Mouse (Mus musculus) c-Kit-positive CD71-positive TER-119-positive erythroid progenitor cells, embryonic 14.5 days (primary cell): ENCODE data around the gene Sema5a.

Experiments used
- DNase-seq: peaks from one replicate; pipeline ENCODE4 v3.0.0-alpha.2; 2013; ENCODE audit warnings: low spot score

Sema5a gene

DNA sequence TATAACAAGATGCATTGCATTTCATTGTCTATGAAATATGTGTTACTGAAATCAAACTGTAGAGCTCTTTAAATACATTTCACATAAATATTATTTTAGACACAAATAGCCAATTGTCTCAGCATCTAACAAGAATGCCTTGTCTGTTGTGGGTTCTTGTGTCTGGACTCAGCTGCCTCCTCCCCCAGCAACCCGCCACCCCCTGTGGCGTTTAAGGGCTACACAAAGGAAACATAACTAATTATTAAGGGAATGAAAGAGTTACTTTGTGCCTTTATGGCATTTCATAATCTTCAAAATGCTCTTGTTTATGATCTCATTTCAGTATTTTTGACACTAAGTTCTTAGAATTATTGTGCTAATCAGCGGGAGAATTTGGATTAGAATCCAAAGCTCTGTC is 298.6 kb downstream of the Sema5a start:
- DNase-seq: no peak

DNA sequence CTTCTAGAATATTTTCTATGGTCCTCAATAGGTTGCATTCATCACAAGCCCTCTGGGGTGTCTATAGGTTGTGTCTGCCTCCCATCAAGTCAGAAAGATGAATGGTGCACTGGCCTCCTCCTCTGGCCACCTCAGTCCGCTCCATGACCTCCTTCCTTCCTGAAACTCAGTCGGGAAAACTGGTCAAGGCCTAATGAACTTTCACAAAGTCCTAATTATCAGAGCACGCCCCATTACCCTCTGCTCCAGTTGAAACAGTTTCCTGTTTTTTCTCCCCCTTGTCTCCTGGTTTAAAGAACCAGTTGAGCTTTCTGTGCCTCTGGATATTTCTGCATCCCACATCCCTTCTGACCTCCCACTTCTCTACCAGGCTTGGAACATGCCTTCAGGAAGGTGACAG is 300.8 kb downstream of the Sema5a start:
- DNase-seq: no peak

DNA sequence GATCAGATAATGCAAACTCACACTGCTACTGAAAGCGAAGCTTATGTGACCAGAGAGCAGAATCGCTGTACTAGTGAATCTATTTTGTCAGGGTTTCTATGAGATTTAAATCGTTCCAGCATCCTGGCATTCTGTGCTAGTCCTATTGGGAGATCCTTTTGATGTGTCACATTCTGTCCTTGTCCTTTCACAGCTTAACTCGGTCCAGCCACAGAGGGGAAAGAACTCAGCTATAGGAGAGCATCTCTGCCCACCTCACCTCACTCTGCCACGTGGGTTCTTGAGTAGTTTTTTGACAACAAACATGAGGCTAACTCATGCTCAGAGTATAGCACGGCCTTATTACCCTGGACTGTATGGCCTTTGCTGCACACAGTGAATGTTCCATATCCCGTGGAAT is 302.1 kb downstream of the Sema5a start:
- DNase-seq: no peak

DNA sequence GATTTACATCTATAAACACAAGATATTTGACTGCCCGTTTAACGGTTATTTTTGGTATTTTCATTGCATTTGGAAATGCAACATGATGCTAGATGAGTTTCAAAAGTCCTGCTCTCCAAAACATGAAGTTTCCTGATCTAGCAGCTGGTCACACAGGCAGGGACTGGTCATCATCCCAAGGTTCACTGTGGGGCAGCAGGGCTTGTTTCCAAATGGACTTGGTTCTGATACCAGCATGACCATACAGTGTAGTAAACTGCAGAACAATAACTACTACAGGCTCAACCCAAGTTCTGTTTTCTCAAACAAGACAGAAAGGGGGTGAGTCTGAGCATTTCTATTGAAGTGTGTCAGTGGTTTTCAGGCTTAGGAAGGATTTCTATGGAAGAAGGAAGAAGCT is 314.3 kb downstream of the Sema5a start:
- DNase-seq: no peak

DNA sequence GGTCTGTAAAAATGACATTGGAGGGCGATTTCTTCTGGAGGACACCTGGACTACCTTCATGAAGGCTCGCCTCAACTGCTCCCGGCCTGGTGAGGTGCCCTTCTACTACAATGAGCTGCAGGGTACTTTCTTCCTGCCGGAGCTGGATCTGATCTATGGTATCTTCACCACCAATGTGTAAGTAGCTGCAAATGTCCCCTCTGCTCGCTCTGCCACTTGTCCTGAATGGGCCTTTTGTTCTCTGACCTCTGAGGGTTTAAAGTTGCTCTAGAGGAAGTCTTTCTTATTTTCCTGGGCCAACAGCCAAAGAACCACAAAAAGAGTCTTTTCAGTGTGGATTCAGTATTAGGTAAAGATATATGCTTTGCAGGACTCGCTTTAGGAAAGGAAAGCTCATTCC is 318.0 kb downstream of the Sema5a start:
- DNase-seq: no peak

DNA sequence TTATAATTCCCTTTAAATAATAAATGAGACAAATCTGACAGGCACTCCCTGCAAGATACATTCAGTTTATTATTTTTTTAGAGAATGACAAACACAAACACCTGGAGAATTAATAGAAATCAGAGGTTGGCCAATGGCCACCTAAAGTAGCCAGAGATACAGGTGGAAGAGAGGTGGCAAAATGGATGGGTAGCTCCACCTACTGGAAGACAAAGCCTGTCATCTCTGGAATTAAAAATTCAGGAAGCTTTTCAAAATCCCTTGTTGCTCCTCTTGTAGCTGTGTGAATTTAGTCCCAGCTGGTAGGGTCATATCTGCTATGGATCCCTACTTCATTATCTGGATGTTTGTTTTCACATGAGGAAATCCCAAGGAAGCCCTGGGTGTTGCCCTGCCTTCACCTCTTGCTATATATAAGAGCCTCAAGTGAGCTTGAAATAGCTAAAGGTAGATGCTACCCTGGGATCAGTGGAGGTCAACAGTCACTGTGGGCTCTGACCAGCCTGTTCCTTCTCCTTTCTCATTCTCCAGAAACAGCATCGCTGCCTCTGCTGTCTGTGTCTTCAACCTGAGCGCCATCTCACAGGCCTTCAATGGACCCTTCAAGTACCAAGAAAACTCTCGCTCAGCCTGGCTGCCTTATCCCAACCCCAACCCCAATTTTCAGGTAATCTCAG is 323.7 kb downstream of the Sema5a start:
- no peak for DNase-seq

DNA sequence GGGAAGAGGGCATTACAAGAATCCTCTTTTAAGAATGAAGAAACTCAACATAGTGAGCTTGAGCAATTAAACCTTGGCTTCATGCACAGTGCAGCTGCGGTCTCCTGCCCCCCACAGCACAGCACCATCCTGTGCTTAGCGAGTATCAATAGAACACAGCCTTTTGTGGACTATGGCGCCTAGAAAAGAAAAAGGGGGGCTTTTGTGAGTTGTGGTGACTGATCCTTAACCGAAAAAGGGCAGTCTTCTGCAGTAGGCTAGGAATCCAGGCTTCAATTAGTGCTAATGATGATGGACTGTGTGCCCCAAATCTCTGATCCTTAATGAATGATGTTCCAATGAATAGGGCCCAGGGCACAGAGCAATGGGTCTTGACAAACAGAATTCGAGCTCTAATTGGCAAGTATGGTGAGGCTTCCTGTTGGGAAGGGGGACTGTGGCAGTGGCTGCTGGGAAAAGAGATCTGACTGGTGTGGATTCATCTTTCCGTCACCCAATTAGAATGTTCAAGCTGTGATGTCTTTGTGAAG is 324.3 kb downstream of the Sema5a start:
- DNase-seq: no peak

DNA sequence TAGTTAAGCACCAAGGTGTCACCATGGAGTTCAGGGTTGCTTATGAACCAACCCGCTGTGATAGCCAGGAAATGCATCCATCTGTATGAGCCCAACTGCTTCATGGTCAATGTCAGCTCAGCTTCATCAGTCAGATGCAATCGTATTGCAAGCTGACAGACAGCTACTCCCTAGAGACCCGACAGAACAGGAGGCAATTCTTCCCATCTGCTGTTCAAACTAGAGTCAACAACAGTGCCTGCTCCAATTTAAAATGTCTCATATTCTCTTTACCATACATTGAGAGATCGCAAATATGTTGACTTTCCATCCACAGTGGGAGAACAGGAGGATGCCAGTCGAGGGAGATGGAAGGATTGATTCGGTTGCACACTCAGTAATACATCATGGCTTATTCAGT is 329.7 kb downstream of the Sema5a start:
- no peak for DNase-seq

DNA sequence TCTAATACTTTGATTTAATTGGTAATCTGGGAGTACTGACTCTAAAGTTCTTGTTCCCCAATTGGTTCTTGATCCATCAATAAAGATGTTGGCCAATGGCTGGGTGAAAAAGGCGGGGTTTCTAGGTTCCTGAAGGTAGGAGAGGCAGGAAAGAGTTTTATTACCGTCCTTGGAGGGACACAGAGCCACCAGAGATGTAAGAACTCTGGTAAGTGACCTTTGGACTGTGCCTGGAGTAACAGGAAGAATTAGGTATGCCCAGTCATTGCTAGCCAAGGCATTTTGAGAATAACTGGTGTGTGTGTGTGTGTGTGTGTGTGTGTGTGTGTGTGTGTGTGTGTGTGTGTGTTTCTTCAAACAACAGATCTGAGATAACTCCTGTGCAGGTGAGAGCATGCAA is 330.6 kb downstream of the Sema5a start:
- DNase-seq: no peak

DNA sequence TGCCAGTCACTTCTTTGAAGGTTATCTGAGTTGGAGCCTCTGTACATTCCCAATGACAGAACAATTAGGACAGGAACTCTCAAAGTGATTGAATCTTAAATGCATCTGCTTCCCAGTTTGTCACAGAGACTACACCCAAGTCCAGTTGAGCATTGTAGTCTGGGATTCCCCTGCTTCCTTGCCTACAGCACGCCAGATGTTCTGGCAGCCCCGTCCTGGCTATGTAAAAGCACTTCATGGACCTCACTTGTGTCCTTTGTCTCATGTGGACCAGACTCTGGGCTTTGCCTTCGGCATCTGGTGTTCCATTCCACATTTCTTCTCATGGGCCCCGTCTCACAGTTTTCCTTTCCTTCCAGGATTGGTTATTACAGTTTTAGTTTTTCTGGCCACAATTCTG is 334.7 kb downstream of the Sema5a start:
- DNase-seq: no peak

DNA sequence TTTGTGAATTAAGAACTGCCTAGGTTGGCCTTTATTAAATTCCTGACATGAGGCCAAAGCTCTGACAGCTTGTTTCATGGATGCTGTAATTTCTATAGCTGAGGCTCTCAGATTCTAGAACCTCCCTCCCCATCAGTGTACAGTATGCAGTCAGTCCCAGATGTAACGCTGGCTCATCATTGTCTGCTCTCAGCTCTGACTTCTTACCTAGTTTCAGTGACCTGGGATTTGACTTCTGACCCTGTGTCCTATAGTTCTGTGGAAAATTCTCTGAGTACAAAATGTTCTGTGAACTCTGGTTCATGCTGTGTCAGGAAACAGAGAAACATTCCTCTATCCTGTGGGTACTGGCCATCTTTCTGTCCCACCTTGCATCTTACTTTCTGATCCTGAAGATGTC is 346.0 kb downstream of the Sema5a start:
- no peak for DNase-seq

DNA sequence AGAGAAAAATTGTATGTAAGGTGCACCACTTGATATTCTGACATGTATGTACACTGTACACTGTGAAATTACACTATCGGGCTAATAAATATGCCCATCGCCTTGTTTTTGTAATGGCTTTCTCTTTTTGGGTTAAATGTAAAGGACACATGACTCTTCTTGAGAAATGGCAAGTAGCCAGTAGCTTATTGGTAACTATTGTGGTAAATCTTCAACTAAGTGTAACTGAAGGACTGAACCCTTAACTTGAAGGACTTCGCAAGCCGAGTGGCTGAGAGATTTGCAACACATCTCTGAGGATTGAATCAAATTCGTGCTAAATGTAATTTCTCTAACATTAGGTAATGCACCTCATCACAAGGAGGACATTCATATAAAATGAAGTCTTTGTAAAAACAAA is 349.1 kb downstream of the Sema5a start:
- no peak for DNase-seq

DNA sequence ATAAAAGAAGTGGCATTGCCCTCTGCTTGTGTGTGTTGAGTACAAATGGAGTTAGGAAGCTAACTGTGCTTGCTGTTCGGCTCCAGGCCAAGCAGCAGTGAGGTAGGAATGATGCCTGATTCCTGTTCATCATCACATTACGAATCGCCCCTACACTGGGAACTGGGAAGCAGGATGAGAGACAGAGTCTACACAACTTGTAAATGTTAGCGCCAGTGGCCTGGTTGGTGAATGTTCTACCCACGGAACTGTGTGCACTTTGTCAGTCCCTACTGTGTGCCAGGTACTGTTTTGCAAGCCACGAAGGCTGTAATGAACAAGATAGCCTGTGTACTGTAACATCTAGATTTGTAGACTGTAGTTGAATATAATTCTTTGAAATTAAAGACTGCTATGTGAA is 352.0 kb downstream of the Sema5a start:
- DNase-seq: no peak

DNA sequence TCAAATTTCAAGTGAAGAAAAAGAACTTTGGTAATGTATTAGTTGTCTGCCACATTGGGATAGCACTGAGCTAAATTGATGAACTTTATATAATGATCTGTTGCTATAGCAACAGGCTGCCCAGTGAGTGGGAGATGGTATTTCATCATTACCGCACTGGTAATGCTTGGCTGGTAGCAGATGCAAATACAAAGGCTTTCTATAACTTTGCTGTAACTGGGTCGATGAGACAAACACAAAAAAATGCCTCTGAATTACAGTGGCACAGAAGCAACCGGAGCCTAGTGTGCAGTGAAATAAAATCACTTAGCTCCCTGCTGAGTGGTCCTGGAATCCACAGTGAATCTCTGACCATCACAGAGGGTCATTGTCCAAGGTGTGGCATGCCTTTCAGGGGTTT is 352.6 kb downstream of the Sema5a start:
- no peak for DNase-seq

DNA sequence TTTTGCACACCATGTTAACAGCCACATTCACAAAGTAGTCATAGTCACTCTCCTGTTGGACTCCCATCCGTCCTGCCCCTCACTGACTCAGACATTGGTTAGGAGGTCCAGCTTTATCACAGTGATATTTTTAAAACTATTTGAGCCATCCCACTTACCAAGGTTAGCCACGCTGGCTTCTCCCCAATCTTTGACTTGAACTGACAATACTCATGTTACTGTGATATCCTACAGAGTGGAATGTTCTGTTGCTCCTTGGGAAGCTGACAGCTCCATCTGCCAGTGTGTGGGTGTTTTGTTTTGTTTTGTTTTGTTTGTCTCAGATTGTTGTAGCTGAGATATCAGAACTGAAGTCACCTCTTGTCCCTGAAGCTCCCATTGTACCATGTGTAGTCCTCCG is 362.6 kb downstream of the Sema5a start:
- DNase-seq: no peak

DNA sequence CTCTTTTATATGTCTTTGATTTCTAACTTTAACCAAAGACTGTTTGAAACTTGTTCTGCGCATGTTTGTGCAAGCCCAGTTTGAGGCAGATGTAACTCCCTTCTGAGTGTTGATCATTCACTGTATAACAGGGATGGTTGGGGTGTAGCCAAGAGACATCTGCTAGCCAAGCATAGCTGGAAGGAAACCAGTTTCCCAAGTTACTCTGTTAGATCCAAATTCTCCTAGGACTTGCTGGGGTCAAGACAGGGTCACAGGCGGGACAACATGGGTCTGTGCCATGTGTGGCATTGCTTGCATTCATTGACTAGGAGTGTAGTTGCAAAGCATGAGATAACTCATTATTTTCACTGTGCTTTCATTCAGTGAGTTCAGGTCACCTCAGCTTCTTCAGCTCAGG is 366.2 kb downstream of the Sema5a start:
- no peak for DNase-seq

DNA sequence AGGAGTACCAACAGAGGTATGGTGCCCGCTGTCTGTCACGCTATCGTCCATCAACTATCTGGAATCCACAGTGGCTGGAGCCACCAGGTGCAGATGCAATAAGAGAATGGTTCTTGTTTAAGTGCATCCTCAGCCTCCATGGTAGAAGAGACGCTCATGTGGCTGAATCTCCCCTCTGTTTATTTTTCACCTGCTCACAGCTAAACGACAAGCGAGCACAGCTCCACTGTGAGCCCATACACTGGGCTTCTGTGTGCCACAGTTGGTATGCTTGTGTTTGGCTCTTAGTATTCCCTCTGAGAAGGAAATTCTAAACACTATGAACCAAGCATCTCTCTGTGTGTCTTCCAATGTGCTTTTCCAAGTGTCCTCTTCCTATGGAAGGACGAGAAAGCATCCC is 366.6 kb downstream of the Sema5a start:
- no peak for DNase-seq

DNA sequence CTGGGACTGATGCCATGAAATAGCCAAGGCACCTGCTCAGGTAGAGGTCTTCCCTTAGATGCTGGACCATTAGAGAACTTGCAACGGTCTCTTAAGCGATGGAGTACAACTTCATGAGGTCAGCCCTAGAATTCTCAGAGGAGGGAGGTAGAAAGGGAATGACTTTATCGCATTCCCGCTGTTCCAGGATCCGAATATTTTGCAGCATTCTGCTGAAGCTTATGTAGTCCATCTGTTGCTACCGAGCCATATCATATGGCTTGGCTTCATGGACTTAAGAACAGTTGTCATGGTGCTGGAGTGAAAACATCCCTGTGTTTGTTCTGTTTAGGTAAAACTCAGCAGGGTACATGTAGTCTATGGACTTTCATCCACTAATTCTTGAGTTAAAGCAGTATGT is 369.1 kb downstream of the Sema5a start:
- DNase-seq: no peak

DNA sequence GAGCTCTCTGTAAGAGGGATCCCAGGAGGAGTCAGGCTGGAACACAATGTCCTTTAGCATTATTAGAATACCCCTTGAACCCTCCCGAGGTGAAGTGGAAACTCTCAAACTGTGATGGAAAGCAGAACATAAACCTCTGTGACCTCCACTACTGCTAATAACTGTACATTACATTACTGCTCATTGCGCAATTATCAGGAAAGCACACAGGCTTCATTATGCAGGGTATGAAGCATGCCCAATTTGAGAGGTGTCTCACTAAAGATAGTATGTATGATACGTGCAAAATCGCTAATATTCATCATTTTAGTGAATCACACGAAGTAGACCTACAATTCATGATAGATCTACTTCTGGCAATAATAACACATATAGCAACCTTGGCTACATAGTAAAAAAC is 371.2 kb downstream of the Sema5a start:
- no peak for DNase-seq

DNA sequence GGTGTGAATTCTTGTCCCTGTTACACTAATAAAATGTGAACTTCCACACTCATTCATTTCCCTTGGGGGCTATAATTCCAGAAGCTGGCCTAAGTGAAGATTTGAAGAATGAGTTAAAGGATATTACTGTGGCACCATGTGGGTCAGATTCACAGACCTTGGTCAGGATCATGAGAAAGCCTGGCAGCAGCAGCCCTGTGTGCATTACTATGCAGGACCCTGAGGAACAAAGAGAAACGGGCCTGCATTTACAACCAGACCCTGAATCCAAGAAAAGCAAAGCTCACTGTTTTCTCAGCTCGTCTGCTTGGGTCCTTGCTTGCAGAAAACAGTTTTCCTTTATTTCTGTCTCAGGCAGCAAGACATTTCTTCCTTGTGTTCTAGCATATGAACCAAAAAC is 374.6 kb downstream of the Sema5a start:
- no peak for DNase-seq

DNA sequence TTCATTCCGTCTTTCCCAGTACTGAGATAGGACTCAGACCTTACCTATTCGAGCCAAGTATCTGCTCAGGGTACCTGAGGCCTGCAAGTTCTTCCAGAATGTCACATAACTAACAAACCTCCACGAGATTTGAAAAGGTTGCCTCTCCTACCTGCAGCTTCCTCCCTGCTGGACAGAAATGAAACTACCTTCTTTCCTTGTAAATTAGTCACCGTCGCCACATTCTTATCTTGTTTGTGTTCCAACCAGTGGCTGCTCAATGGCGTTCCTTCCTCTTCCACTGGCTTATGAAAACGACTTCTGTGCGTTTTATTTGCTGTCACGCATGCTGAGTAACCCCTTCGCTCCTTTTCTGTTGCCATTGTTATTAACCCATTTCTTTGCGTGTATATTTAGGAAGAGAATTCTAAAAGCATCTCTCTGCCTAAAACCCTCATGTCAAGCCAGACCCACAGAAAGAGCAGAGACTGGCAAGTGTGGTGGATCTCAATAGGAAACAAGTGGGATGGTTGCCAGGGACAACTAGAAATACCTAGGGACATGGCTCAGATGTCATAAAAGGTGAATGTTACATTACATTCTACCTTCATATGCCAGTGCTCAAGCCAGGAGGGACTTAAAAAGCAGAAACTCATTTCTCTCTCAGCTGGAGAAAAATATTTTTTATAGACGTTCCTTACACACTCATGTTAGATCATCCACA is 378.6 kb downstream of the Sema5a start:
- no peak for DNase-seq

DNA sequence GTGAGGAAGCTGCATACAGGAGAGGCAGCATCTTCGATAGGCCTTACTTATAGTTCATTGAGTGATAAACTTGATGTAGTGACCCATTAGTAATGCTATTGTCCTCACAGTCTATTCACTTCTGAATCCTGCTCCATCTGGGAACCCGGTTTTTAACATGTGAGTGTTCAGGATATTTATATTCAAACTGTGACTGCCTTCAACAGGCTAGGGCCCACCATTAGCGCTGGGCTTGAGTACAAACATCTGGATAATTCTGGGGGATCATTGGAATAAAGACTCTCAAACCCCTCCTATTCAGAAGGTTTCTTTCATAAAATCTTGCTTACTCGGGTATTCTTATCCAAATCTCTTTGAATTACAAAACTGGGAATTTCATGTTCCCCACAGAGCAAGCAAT is 379.5 kb downstream of the Sema5a start:
- DNase-seq: no peak

DNA sequence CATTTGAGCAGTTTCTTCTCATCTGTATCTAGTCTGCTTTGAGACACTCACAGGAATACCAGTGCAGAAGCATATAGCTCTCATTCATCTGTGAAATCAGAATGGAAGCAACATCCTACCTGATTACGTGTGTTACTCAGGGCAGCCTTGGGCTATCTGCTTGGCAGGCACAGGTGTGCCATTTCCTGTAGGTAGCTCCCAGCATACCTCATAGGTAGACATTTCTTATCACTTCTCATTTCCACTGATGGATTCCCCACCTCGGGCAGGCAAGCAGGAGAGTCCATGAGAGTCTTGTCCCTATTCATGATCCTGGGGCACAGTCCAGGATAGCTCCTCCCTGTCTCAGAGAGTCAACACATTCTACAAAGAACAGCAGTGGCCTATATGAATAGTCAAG is 381.4 kb downstream of the Sema5a start:
- DNase-seq: no peak

DNA sequence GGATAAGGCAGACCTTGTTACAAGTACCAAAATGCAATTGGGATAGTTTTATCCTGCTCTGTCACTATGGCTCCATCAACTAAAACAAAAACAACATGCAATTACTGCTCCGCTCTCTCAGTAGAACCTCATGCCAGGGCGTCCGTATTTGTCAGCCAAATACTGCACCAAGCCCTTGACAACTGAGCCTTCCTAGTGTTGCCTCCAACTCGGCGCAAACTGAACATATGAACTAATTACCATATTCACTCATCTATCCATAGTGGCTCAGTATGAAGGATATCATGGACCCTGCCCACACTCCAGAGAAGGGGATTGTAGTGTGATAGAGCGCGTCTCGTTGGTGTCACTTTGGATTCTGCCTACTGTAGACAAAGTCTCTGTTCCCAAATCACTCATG is 389.1 kb downstream of the Sema5a start:
- no peak for DNase-seq
